Mouse (Mus musculus) left cerebral cortex, postnatal 36 days (tissue): ENCODE data around the gene Tmem269. TPM values are rescaled to one million over a fixed set of nuclear protein-coding genes. Genes with fewer than 3 reads are reported as not detected.
A peak's percentile ranks its signal among the peaks of the same experiment; 100 is the strongest.

Experiments used
- DNase-seq, 2 experiments: peaks; one replicate each; pipeline ENCODE4 v3.0.0; 2021 to 2022; ENCODE audit warnings: low spot score in 2 of 2, mixed read lengths in 1 of 2
- intact Hi-C: fragments of 180-260 bp; cut with DNase I; formaldehyde crosslinking; loops from one replicate; pipeline ENCODE4 v1.15.1; 2025
- total RNA-seq, 2 experiments: library from RNA; stranded (reverse); gene quantifications; 2 replicates each; pipeline ENCODE4 v1.2.3; 2021

Tmem269 gene
- total RNA-seq = under 1 TPM; 0.57 to 0.91 TPM

DNA sequence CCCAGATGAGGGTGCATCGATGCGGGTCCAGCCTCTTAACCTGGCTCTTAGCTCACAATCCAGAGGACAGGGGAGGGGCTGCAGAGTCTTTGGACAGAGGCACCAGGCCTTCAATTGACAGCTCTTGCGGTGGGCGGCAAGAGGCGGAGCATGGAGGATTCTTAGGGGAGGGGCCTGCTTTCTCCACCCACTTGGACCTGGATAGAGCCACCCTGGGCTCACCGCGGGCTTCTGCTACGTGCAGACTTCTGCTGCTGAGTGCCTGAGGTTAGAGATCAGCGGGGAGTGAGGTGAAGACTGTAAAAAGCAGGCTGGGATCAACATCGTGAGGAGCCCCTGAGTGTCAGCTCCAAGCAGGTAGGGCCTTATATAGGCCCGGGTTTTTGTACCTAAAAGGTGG, at the start of gene Tmem269:
Gene Tmem269, minus strand, starts transcription at position 49 of the 400 bp plus-strand sequence.
- intact Hi-C loops = no loop called here
- DNase-seq = no peak

DNA sequence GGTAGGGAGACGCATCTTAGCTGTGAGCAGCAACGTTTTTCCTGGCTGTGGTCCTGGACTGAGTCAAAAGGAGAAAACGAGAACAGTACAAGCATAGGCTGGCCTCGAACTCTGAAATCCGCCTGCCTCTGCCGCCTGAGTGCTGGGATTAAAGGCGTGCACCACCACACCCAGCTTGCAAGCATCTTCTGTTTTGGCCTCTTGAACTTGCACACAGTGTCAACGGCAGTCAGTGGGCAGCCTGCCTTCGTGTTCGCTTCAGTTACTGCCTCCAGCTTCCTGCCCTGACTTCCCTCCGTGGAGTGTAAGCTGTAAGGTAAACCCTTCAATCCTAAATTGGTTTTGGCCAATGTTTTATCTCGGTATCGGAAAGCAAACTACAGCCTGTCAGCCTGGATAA, 48.6 kb upstream of the Tmem269 start:
- DNase-seq = no peak
- intact Hi-C loops = no loop called here

DNA sequence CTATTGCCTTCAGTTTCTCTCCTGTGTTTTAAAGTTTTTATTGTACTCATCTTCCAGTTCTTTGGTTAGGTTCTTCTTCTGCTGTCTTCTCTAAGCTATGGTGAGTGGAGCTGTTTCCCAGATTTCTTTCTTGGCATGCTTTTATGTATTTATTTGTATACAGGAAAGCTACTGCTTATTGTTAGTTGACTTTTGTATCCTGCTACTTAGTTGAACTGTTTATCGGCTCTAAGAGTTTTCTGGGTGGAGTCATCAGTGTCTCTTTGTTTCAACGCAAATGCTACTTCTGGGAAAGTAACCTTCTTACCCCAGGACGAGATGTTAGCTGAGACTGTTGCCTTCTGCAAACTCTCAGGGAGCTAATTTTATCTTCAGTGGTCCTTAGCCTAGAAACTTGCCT, 45.4 kb upstream of the Tmem269 start:
- intact Hi-C loops = no loop called here
- no peak for DNase-seq

DNA sequence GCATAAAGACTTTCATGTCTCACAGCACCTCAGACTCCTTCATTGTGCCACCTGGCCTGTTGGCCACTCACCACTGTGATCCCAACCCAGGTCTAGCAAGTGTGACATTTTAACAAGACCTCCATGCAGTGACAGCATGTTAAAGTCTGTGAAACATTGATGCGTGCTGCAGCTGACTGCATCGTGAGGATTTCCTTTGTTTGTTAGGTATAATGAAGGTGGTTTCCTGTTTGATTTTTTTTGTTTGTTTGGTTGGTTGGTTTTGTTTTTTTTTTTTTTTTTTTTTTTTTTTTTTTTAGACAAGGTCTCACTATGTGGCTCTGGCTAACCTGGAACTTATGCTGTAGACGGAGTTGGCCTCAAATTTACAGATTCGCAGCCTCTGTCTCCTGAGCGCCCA, 44.5 kb upstream of the Tmem269 start:
- no peak for DNase-seq
- intact Hi-C loops = no loop called here

DNA sequence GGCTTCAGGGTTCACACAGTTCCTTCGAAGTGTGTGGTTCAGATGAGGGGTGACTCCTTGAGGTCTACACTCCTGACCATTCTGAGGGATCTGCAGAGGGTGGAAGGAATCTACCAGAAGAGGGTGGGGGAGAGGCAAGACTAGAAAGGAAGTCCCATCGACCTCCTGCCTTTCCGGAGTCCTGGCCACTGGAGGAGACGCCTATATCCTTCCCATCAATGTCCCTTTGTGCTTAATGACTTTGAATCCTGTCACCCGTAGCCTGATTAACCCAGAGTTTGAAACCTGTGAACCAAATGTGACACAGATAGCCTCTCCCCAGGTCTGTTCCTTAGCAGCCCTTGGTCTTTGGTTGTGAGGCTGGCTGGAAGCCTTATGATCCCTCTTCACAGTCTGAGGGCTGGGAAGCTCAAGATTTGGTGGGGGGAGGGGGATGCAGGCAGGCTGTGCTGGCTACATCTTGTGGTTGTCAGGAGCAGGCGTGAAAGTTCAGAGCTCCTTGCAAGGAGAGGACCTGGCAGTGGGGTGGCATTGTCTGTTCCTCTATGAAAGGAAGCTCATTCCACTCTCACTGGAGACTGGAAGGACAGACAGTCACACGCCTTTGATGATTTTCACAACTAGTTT, 43.2 kb upstream of the Tmem269 start:
- intact Hi-C loops = no loop called here
- DNase-seq = no peak

- intact Hi-C loops = no loop called here
- DNase-seq = no peak
These were observed 41.6 kb upstream of the Tmem269 start for GRCm38 (mm10) chr4:119259344-119260254.

GRCm38 (mm10) chr4:119257083-119257482, 39.1 kb upstream of the Tmem269 start:
- intact Hi-C loops = no loop called here
- DNase-seq = no peak

DNA sequence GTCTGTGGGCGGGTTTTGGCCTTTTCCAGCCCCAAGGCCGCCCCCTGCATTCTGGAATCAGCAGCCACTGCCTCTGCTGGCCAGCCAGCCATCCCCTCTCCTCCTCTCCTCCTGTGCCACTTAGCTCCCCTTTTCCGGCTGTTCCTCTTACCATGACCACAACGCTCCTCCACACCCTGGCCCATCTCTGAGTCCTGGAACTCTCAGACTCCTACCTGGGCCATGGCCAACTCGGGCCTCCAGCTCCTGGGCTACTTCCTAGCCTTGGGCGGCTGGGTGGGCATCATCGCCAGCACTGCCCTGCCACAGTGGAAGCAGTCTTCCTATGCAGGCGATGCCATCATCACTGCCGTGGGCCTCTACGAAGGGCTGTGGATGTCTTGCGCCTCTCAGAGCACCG, 37.3 kb upstream of the Tmem269 start, which contains the start of gene Cldn19:
Gene Cldn19, plus strand, starts transcription at position 64 of the 400 bp plus-strand sequence.
- intact Hi-C loops = no loop called here
- no peak for DNase-seq

GRCm38 (mm10) chr4:119254012-119254618, 36.1 kb upstream of the Tmem269 start:
- intact Hi-C loops = no loop called here
- peak in 1 of 2 experiments; percentile 57 for DNase-seq

- no peak for DNase-seq
- intact Hi-C loops = no loop called here
These were observed 34.2 kb upstream of the Tmem269 start for GRCm38 (mm10) chr4:119252025-119252808.

GRCm38 (mm10) chr4:119248407-119248965, 30.5 kb upstream of the Tmem269 start:
- DNase-seq = no peak
- intact Hi-C loops = loop anchor here (5.0 to 10.0 kb wide), 2 partner anchors 44 to 286 kb away; partner anchors contain the start of genes Foxj3, Frg2f1 and Ybx1

DNA sequence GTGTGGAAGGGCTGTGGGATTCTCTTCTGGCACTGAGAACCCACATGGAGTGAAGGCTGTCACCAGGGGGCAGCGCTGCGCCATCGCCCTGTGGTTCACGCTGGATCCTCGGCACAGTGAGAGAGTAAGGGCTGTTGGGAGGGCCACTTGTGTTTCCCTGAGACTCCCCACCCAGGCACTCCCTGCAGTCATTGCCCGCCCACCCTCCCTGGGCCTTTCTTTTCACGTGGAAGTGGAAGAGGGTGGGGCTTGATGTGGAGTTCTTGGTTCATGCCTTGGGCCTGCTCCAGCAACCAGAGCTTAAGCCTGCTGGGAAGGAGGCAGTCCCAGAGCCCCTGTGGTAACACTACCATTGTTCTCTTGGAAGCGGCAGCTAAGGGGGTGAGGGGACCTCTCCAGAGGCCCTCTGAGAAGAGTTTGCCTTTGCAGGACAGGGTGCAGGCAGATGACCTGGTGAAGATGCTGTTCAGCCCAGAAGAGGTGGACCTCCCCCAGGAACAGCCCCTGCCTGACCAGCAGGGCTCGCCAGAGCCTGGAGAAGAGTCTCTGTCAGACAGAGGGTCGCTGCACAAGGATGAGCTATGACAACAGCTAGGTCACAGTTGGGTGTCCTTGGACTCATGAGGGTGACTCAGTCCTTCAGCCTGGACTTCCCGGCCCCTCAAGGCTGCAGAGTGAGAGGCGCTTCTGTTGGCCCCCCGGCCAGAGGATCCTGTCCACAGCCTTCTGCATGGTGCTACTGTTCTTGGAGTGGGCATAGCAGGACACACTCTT, 29.6 kb upstream of the Tmem269 start:
- DNase-seq = peak; percentile 58 to 68
- intact Hi-C loops = loop anchor here (5.0 to 10.0 kb wide), 2 partner anchors 45 to 287 kb away; partner anchors contain the start of genes Foxj3, Frg2f1 and Ybx1

GRCm38 (mm10) chr4:119246688-119247225, 28.7 kb upstream of the Tmem269 start:
- DNase-seq = no peak
- intact Hi-C loops = loop anchor here (5.0 to 10.0 kb wide), 2 partner anchors 46 to 288 kb away; partner anchors contain the start of genes Foxj3, Frg2f1 and Ybx1

DNA sequence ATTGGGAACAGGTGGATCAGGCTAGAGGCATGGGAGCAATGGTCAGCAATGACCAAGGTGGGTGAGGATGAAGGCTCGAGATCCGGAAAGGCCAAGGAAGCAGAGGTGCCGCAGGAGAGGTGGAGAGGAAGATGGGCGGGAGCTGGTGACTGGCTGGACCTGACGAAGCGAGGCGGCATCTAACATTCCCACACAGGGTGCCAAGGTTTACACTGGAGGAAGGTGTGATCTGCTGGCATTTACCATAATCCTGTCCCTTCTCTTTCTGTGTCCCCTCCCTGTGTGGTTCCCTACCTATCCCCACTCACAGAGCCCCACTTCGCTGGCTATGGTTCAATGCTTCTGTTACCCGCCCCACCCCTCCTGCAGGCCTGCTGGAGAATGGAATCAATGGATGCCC, 27.9 kb upstream of the Tmem269 start:
- DNase-seq = no peak
- intact Hi-C loops = loop anchor here (5.0 to 10.0 kb wide), 2 partner anchors 46 to 289 kb away; partner anchors contain the start of genes Foxj3, Frg2f1 and Ybx1

DNA sequence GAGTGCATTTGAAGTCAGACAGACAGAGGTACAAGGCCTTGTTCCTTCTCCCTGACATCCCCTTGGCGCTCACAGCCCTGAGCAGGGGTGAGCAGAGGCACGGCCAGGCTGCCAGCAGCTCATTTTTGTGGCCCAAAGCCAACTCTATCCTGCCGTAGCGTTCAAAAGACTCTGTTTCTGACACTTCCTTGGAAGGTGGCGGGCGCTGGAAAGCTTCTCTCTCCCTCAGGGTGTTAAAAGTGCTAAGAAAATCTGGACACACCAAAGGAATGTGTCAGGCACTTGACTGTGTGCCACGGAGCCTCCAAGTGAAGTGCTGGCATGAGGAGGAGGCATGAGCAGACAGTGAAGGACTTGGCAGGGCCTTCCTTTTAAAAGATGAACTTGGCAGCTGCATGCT, 27.5 kb upstream of the Tmem269 start:
- DNase-seq = peak; percentile 69 to 78

GRCm38 (mm10) chr4:119244468-119245240, 26.6 kb upstream of the Tmem269 start:
- DNase-seq = peak; percentile 69 to 78
- intact Hi-C loops = loop anchor here (5.0 to 10.0 kb wide), 3 partner anchors 48 to 423 kb away; partner anchors contain the start of genes Foxj3, Frg2f1 and Ybx1

More for the DNA sequence above, 27.5 kb upstream of the Tmem269 start:
- intact Hi-C loops = loop anchor here (5.0 to 10.0 kb wide), 2 partner anchors 47 to 289 kb away; partner anchors contain the start of genes Foxj3, Frg2f1 and Ybx1

- no peak for DNase-seq
- intact Hi-C loops = loop anchor here (5.0 to 10.0 kb wide), 2 partner anchors 292 to 425 kb away; partner anchors contain the start of genes Foxj3 and Frg2f1
These were observed 24.6 kb upstream of the Tmem269 start for GRCm38 (mm10) chr4:119242571-119242970.
